Mouse (Mus musculus) cerebellum, adult 8-10 months (tissue): ENCODE measurements around the gene Dnm1.
A peak's percentile ranks its signal among the peaks of the same experiment; 100 is the strongest.

Source experiments
- DNase-seq: peaks from one replicate; pipeline ENCODE4 v3.0.0; 2022

The Dnm1 gene

DNA sequence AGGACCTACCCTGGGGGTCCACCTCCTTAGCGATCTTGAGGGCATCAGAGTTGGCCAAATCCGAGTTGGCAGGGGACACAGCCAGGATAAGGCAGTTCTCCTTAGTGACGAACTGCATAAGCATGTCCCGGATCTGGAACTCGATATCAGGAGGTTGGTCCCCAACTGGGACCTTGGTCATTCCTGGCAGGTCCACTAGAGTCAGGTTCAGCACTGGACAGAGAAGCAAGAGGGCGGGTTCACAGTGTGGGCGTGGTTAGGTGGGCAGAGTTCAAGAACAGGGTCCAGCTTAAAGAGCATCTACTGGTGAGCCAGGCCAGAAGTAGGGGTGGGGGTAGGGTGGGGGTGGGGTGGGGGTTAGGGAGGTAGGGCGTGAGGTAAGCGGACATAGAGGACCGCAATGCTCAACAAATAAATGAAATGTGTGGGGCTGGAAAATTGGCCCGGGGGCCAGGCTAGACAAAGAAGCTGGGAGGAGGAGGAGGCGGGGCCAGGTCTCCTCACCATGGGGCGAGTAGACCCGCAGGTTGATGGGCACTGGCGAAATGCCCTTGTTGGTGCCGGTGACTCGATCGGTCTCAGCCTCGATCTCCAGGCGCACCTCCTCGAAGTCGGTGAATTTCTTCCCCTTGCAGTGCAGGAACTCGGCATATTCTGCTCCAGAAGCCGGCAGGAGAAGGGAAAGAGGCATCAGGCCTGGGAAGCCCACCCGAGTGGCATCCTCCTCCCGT, 13.1 kb downstream of the Dnm1 start:
- DNase-seq = no peak

DNA sequence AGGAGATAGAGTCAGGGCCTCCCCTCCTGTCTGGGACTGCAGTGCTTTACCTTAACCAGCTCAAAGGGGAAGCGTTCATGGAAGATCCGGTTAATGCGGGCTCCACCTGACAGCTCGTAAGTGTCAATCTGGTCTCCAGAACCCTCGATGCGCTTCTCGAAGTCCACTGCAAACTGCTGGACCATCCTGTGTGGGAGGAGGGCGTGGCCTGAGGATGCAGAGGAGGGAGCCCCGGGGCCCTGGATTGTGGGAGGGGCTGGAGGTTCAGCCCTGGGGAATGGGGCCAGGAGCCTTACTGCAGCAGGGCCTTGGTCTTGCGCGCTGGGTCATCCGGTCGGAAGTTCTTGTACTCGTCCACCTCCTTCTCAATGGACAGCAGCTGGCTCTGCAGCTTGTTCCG, 17.2 kb downstream of the Dnm1 start:
- DNase-seq = no peak

GRCm38 (mm10) chr2:32332159-32332558, 21.0 kb downstream of the Dnm1 start:
- DNase-seq = no peak

GRCm38 (mm10) chr2:32329531-32329930, 23.6 kb downstream of the Dnm1 start:
- no peak for DNase-seq

DNA sequence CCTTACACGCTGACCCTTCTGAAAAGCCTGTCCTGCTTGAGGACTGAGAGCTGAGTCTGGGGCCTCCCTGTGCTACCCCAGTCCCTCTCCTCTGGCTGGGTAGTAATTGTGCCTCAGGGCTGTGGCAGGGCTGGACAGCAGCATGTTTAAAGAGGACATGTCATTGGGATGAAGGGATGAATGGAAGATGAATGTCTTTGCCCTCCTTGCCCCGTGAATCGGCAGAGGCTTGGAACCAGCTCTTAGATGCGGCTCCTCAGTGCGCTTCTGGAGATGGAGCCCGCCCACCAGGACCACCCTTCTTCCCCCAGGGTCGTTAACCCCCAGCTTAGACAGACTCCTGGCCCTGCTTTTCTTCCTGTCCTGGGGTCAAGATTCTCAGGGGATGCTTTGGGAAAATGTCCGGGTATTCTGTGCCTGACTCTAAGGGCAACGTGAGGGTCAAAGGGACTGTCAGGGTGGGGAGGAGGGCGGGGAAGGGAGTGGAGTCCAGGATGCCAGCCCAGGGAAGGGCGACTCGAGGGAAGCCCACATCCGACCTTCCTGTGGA, 24.2 kb downstream of the Dnm1 start:
- DNase-seq = no peak

DNA sequence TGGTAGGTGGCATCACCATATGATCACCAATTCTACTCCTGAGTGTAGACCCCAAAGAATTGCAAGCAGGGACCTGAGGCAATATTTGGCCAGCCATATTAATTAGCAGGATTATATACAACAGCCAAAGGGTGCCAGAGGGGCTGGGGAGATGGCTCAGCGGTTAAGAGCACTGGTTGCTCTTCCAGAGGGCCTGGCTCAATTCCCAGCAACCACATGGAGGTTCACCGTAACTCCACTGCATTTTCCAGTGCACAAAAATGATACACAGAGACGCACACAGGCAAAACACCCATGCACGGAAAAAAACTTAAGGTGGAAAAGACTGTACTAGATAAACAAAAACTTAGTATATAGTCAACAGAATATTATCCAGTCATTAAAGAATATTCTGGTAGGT, 25.9 kb downstream of the Dnm1 start:
- no peak for DNase-seq

DNA sequence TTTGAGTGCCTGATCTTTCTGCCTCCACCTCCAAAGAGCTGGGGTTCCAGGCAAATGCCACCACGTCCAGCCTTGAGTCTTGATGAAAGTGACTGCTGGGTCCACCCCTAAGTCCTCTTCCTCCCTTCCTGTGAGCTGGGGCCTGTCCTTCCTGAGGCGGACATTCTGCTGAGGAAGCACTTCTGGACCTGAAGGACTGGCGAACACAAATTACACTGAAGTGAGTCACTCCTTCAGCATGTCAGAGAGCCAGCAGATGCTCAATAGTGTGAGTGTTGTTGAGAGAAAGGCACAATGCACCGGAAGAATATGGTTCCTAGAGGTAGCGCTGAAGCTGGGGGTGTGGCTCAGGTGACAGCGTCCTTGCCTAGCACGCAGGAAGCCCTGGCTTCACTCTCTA, 27.8 kb downstream of the Dnm1 start:
- DNase-seq = no peak

DNA sequence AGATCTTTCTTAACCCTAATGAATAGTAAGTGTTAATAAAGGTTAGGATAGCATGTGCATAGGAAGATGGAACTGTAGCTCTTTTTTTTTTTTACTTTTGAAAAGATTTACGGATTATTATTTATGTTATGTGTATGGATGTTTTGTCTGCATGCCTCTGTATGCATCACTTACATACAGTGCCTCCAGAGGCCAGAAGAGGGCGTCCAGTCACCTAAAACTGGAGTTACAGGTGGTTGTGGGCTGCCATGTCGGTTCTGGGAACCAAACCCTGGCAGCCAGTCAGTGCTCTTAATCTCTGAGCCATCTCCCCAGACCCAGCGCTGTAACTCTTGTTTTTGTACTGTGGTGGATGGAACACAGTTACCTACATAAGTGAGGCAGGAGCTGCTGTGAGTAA, 28.8 kb downstream of the Dnm1 start:
- no peak for DNase-seq

- DNase-seq = no peak
These were observed 30.1 kb downstream of the Dnm1 start for GRCm38 (mm10) chr2:32322754-32323741.

DNA sequence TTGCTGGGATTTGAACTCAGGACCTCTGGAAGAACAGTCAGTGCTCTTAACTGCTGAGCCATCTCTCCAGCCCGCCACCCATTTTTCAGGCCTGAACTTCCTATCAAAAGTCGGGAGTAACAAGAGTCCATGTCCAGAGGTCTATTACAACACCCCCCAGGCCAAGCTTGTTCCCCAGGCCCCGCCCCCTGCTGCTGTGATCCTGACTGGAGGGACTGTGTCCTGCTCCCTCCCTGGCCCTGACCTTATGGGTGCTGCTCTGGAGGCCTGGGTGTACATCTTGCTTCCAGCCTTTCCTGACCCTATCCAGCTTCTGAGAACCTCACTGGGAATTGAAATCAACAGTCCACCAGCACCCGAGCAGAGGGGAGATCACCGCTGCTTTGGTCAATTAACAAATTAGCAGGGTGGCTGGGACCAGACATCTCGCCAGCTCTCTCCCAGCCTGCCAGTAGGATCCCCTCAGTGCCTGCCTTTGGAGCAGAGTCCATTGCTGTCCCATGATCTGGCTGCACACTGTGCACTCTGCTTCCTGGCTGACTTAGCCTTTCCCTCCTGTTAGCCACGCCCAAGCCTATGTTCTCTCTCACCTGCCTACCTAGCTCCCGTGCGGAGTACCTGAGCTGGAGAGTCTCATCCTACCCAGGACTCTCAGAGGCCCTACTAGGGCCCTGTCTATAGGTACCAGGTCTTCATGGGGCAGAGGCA, 31.4 kb downstream of the Dnm1 start:
- DNase-seq = no peak

DNA sequence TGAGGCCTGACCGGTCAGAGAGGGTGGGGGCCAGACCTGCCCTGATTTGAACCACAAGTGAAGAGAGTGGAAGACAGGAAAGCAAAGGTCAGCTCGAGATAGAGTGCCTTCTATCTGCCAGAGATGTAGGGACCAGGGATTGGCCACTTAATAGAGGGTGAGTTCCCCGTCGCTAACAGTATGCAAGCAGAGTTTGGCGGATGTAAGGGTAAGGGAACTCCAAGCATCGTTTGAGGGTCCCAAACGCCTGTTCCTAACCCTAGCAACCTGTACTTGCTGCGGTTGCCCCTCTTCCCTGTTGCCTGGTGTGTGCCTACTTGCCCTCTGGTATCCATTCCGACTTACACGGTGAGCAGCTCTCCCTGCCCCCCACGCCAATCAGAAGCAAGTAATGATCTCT, 32.4 kb downstream of the Dnm1 start:
- DNase-seq = no peak

DNA sequence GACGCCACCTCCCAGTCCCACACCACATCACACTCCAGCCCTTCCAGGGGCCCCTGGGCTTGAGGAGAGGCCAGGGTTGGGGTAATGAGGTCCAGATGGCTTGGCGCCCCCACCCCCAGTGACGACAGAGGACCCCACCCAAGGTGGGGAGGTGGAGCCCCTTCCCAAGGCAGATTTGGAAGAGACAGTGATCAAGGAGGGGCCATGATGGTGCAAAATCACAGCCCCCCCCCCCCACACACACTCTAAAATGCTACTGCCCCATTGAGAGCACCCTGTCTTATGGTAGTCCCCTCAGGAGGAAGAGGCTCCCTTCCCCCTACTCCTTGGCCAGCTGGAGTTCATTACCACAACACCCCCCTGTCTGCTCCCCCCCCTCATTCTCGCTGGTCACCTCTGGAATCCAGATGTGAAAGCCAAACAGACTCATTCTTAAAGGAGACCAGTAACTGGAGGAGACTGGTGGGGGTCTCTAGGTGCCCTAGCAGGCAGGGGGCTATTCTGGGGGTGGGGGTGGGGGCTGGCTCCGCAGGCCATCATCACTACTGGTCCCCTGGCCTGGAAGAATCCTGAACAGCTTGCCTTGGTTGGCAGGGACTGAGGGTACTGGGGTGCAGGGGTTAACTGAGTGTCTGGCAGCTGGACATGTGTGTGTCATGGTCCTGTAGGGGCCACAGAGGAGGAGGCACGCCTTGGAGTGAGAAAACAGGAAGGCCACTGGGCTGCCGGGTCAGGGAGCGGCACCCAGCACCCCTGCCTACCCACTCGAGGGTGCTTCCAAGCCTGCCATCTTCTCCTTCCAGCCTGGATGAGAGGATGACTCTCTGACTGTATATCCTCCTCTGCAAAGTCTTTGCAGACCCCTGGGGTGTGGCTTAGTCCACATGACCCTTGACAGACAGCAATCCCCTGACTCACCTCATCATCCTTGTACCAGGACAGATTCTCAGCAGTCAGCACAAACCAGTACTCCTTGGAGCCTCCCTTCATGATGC, 33.3 kb downstream of the Dnm1 start:
- DNase-seq = no peak

DNA sequence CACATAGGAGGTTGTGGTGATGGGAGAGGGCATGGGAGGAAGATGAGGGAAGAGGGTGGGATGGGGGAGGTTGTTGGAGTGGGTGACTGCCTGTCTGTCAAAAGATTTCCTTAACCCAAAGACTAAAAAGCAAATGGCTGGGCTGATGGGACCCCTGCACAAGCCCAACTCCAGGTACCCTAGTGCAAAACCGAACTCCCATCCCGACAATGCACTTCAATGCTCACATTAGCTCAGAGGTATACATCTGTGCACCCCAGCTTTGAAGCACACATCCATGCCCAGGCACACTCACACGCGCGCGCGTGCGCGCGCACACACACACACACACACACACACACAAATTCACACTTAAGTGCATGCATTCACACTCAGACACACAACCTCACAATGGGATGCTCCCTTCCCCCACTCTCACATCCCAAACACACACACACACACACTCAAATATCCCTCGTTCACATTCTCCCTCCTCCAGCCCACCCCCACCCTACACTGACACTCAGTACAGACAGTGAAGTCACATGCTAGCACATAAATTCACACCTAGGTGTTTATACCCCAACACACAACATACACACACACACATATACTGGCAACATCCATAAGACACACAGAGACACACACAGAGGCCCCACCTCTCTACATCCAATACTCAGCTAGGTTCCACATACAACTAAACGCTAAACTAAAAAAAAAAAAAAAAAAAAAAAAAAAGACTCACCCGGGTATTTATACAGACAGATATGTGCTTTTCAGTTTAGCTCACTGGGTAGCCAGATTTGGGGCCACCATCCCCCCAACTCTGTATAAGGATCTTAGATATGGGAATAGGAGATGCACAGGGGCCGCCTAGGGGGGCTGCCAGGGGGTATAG, 34.2 kb downstream of the Dnm1 start:
- no peak for DNase-seq

DNA sequence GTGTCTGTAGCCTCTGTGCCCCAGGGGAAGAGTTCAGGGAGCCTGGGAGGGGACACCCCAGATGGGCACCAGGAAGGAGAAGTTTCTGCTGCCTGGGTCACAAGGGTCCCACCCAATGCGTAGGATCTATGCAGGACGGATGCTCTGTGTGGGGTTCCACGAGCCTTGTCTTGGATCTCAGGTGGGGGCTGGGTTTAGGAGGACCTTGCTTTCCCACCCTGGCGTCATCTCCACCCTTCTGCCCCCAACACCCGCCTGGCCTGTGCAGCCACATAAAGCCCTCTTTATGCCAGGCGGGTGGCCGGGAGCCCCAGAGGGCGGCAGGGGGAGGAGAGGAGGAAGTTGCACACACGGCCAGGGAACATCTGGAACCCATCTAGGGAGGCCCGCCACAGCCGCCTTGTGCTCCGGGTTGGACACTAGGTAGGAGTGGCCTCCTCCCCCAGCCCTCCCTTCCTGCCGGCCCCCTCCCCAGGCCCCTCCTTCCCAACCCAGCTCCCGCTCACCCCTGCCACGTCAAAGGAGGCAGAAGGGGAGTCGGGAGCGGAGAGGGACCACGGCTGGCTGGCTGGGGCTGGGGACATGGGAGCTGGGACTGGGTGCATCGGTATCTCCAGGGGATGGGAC, 35.2 kb downstream of the Dnm1 start:
- no peak for DNase-seq

DNA sequence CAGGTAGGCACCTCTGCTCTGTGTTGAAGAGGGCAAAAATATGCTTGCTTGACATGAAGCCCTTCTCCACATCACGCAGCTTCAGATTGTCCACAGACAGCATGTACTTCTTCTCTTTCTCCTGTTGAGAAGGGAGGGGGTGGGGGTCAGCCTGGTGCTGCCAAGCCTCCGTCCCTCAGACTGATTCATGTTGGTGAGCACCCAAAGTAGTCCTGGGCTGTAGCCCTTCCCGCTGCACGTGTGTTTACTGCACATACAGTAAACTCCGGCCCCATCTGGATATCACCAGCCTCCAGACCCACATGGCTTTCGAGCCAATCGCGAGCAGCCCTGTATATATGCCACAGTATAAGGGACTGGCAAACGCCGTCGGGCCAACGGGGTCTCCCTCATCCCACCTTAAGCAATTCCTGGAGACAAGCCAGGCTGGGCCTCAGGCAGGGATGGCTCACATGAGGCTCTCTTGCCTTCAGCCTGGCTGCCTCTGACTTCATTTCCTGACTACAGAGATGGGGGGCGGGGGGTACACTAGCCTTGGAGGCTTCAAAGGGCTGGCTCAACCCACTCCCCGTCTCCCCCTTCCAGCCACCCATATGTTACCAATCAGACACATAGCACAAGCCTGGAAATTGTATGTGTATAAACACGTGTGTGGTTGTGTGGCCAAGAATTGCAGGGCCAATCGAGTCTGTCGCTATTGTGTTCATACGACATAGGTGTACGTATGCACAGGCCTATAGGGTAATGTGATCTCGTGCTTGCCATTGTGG, 36.1 kb downstream of the Dnm1 start:
- DNase-seq = no peak

DNA sequence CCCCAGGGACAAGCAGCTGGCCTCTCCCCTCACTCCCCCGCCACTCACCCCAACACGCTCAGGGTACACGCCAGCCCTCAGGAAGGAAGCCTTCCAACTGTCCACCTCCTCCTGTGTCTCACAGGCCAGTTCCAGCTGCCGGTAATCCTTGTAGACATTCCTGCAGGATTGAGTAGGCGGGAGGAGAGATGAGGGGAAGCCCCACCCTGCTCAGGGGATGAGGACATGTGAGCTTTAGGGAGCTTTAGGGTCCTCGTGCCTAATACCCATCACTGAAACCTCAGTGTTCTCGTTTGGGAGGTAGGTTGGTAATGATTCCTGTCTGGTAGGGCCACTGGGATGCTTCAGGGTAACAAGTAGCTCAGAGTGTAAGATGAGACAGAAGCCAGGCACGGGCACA, 37.4 kb downstream of the Dnm1 start:
- no peak for DNase-seq

DNA sequence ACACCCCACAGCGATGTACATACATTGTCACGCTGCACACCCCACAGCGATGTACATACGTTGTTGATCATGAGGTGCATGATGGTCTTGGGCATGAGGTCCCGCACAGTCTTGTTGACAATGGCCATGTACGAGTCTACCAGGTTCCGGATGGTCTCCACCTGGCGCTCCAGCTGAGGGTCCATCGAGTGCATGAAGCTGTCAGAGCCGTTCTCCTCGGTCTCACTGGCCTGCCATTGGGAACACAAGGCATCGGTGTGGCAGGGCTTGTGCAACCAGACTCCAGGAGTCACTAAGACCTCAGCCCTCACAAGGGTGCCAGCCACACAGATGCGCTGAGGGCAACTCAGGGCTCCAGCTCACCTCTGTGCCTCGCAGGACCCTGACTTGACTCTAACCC, 38.3 kb downstream of the Dnm1 start:
- no peak for DNase-seq

GRCm38 (mm10) chr2:32312318-32312964, 40.7 kb downstream of the Dnm1 start:
- peak; percentile 42 for DNase-seq
